Mouse (Mus musculus) MEL (cell line): ENCODE measurements around the gene Mob3a. TPM values are rescaled to one million over a fixed set of nuclear protein-coding genes. Genes with fewer than 3 reads are reported as not detected.

ENCODE experiments used
- DNase-seq: peaks from one replicate; pipeline ENCODE4 v3.0.0; 2011; ENCODE audit warnings: low read depth, low spot score
- H3K27ac ChIP-seq: 2 replicates; pipeline ENCODE4 v1.5.1; 2012; ENCODE audit warnings: low read depth, mild to moderate bottlenecking, control low read depth, low read length, moderate library complexity; ENCODE audit not compliant: control insufficient read depth
- H3K27me3 ChIP-seq, 2 experiments: fragments of 150-350 bp in 1 of 2; sonication (generic) in 1 of 2; 2 replicates each; pipeline ENCODE4 v1.6.1; 2012; ENCODE audit warnings: low read length in 2 of 2, mild to moderate bottlenecking in 2 of 2, improper control_type of control experiment in 1 of 2, moderate library complexity in 1 of 2; ENCODE audit not compliant: insufficient read depth in 2 of 2, control insufficient read depth in 1 of 2
- H3K36me3 ChIP-seq, 2 experiments: 2 replicates each; pipeline ENCODE4 v1.6.1; 2012 to 2014; ENCODE audit warnings: low read length in 2 of 2, improper control_type of control experiment in 1 of 2, inconsistent platforms in 1 of 2, mild to moderate bottlenecking in 1 of 2; ENCODE audit not compliant: insufficient read depth in 2 of 2, control insufficient read depth in 1 of 2
- H3K4me1 ChIP-seq, 2 experiments: fragments of 150-350 bp in 1 of 2; sonication (generic) in 1 of 2; 2 replicates each; pipeline ENCODE4 v1.6.1; 2012; ENCODE audit warnings: low read length in 2 of 2, improper control_type of control experiment in 1 of 2, mild to moderate bottlenecking in 1 of 2; ENCODE audit not compliant: insufficient read depth in 2 of 2, control insufficient read depth in 1 of 2
- H3K4me3 ChIP-seq, 2 experiments: fragments of 150-350 bp in 1 of 2; sonication (generic) in 1 of 2; 2 replicates each; pipeline ENCODE4 v1.5.1; 2012; ENCODE audit warnings: low read depth in 2 of 2, low read length in 2 of 2, mild to moderate bottlenecking in 2 of 2, moderate library complexity in 2 of 2, control low read depth in 1 of 2, improper control_type of control experiment in 1 of 2; ENCODE audit not compliant: control insufficient read depth in 1 of 2, insufficient read depth in 1 of 2
- H3K79me2 ChIP-seq: 2 replicates; pipeline ENCODE4 v1.6.1; 2012; ENCODE audit warnings: mild to moderate bottlenecking, low read length, moderate library complexity; ENCODE audit not compliant: control insufficient read depth, poor library complexity, insufficient read depth
- H3K9ac ChIP-seq: 2 replicates; pipeline ENCODE4 v1.6.1; 2012; ENCODE audit warnings: low read depth, mild to moderate bottlenecking, control low read depth, low read length, moderate library complexity; ENCODE audit not compliant: control insufficient read depth, poor library complexity, severe bottlenecking
- H3K9me3 ChIP-seq: fragments of 150-350 bp; sonication (generic); replicated peaks from 2 replicates; pipeline ENCODE4 v1.6.1; 2012; ENCODE audit warnings: mild to moderate bottlenecking, low read length, improper control_type of control experiment, moderate library complexity; ENCODE audit not compliant: insufficient read depth
- CHD1 ChIP-seq: IDR thresholded peaks from 2 replicates; pipeline ENCODE4 v1.6.1; 2012; ENCODE audit warnings: low read depth, mild to moderate bottlenecking, inconsistent platforms, low read length, improper control_type of control experiment
- CHD2 ChIP-seq: IDR thresholded peaks from 2 replicates; pipeline ENCODE4 v1.6.1; 2011; ENCODE audit warnings: low read length, improper control_type of control experiment
- CTCF ChIP-seq, 3 experiments: IDR thresholded peaks in 2 of 3; conservative IDR thresholded peaks in 1 of 3; 2 replicates each; pipeline ENCODE4 v1.5.1; 2011 to 2012; ENCODE audit warnings: low read length in 3 of 3, low read depth in 2 of 3, mild to moderate bottlenecking in 2 of 3, improper control_type of control experiment in 1 of 3, inconsistent platforms in 1 of 3, mixed read lengths in 1 of 3, moderate library complexity in 1 of 3; ENCODE audit not compliant: control insufficient read depth in 1 of 3, insufficient read depth in 1 of 3, poor library complexity in 1 of 3, severe bottlenecking in 1 of 3
- ELF1 ChIP-seq: IDR thresholded peaks from 2 replicates; pipeline ENCODE4 v1.6.1; 2014; ENCODE audit warnings: low read depth, mild to moderate bottlenecking, inconsistent platforms, low read length, improper control_type of control experiment, moderate library complexity
- HCFC1 ChIP-seq: IDR thresholded peaks from 2 replicates; pipeline ENCODE4 v1.6.1; 2012; ENCODE audit warnings: low read depth, mild to moderate bottlenecking, inconsistent platforms, low read length, improper control_type of control experiment, moderate library complexity
- KAT2A ChIP-seq: conservative IDR thresholded peaks from 2 replicates; pipeline ENCODE4 v1.6.1; 2012; ENCODE audit warnings: low read depth, low read length, improper control_type of control experiment, inconsistent platforms
- MAFK ChIP-seq: IDR thresholded peaks from 2 replicates; pipeline ENCODE4 v1.6.1; 2011; ENCODE audit warnings: low read depth, mild to moderate bottlenecking, low read length, improper control_type of control experiment, borderline replicate concordance
- MEF2A ChIP-seq: IDR thresholded peaks from 2 replicates; pipeline ENCODE4 v1.6.1; 2014; ENCODE audit warnings: low read depth, mild to moderate bottlenecking, inconsistent platforms, low read length, improper control_type of control experiment; ENCODE audit not compliant: poor library complexity, insufficient replicate concordance, severe bottlenecking; ENCODE audit errors: extremely low read depth
- NRF1 ChIP-seq: IDR thresholded peaks from 2 replicates; pipeline ENCODE4 v1.6.1; 2014; ENCODE audit warnings: low read depth, mild to moderate bottlenecking, inconsistent platforms, low read length, improper control_type of control experiment, moderate library complexity; ENCODE audit not compliant: poor library complexity, insufficient read depth, severe bottlenecking
- POLR2AphosphoS2 ChIP-seq: IDR thresholded peaks from 2 replicates; pipeline ENCODE4 v1.6.1; 2011; ENCODE audit warnings: low read length, improper control_type of control experiment
- POLR2AphosphoS5 ChIP-seq: IDR thresholded peaks from 2 replicates; pipeline ENCODE4 v1.6.1; 2012; ENCODE audit warnings: low read depth, borderline replicate concordance, mild to moderate bottlenecking, inconsistent platforms, low read length, moderate library complexity, mixed read lengths
- RAD21 ChIP-seq: IDR thresholded peaks from 2 replicates; pipeline ENCODE4 v1.6.1; 2011; ENCODE audit warnings: mild to moderate bottlenecking, low read depth, low read length, improper control_type of control experiment
- TAL1 ChIP-seq: IDR thresholded peaks from 2 replicates; pipeline ENCODE4 v1.6.1; 2012; ENCODE audit warnings: mild to moderate bottlenecking, inconsistent platforms, low read length, moderate library complexity, mixed read lengths
- polyA plus RNA-seq, 2 experiments: library from polyadenylated mRNA; stranded (reverse) in 1 of 2; unstranded in 1 of 2; fragments of >175 nt in 1 of 2; fragments of >200 nt in 1 of 2; gene quantifications; 2 replicates each; pipeline versions ENCODE4 v1.2.1 to v1.2.4; 2012; ENCODE audit warnings: low replicate concordance in 2 of 2, low read depth in 1 of 2; ENCODE audit not compliant: insufficient read length in 2 of 2, insufficient read depth in 1 of 2, missing spikeins in 1 of 2
- total RNA-seq: library from RNA; depleted of rRNA; stranded (reverse); fragments of 300-350 nt; gene quantifications from 2 replicates; pipeline ENCODE4 v1.2.3, GENCODE M21; 2012

Gene Mob3a
- total and polyA plus RNA-seq, 3 experiments, result 38.3 to 63.4 TPM; not detected in 1

- H3K36me3 ChIP-seq, result peaks cover 2 to 16% of the 10 kb centered on the region in 2 experiments; a peak in 3 of 4 replicates
- H3K27ac ChIP-seq, result no peak overlapping the region
- TF ChIP-seq POLR2AphosphoS5, result peak; percentile 42; the same call in 1 of the 2 replicates
- TF ChIP-seq CHD1, result no peak
These were observed 27.5 kb downstream of the Mob3a start for GRCm38 (mm10) chr10:80674161-80674711.

GRCm38 (mm10) chr10:80673690-80674089 lies 28.1 kb downstream of the Mob3a start:
- peaks cover 2 to 14% of the 10 kb centered on the region in 2 experiments for H3K36me3 ChIP-seq
- no peaks in the 10 kb centered on the region for H3K9me3 ChIP-seq
- no peak for TF ChIP-seq RAD21
- no peak for TF ChIP-seq MEF2A
- no peak for TF ChIP-seq CTCF (IDR thresholded peaks at IDR 0.05 in 2 of 3, conservative IDR thresholded peaks at IDR 0.05 in 1 of 3; ENCODE audit: control insufficient read depth in 1 of 3, insufficient read depth in 1 of 3, low read depth in 2 of 3, low read length in 3 of 3, poor library complexity in 1 of 3, severe bottlenecking in 1 of 3)
- TF ChIP-seq MAFK, result no peak
- TF ChIP-seq NRF1, result no peak
- TF ChIP-seq KAT2A, result no peak
- TF ChIP-seq HCFC1, result no peak
- no peak for TF ChIP-seq ELF1
- TF ChIP-seq TAL1, result no peak
- no peak for TF ChIP-seq POLR2AphosphoS2
- TF ChIP-seq CHD2, result no peak
- TF ChIP-seq, all 39 proteins: peak for 0
- Histone ChIP-seq H3K27me3 (no peaks in the 10 kb centered on the region), H3K27ac (no peak overlapping the region), H3K9ac (peak overlapping the region; percentile 91; the same call in 1 of the 2 replicates), H3K79me2 (peaks cover 49% of the 10 kb centered on the region), H3K4me1 (peaks cover 0 to 18% of the 10 kb centered on the region in 2 experiments; a peak in 3 of 4 replicates), H3K4me3 (no peak overlapping the region)
- DNase-seq, result no peak

More at GRCm38 (mm10) chr10:80674161-80674711, 27.5 kb downstream of the Mob3a start:
- no peaks in the 10 kb centered on the region for H3K9me3 ChIP-seq
- H3K9ac ChIP-seq, result peak overlapping the region; percentile 91
- H3K4me3 ChIP-seq, result peak overlapping the region; percentile 80 to 95; a peak in 3 of 4 replicates
- DNase-seq, result no peak
- no peaks in the 10 kb centered on the region for H3K27me3 ChIP-seq
- H3K79me2 ChIP-seq, result peaks cover 49% of the 10 kb centered on the region
- peaks cover under 1 to 18% of the 10 kb centered on the region in 2 experiments; a peak in 3 of 4 replicates for H3K4me1 ChIP-seq
